In genomic region chrX:103374250-103374649, GRCm38 (mm10) we compare ENCODE assay signal across 9 mouse cellular contexts. TPM values are rescaled to one million over a fixed set of nuclear protein-coding genes. Genes with fewer than 3 reads are reported as not detected.
DNase-seq lines count a peak whose midpoint lies in the region; ATAC-seq and TF ChIP-seq lines count a peak whose summit lies in the region.
"Had no signal": no experiment of that assay in that cellular context is flagged by ENCODE, and none has a peak within 500 bp of the region (broad histone marks: within the 10 kb centered on the region; RNA-seq: fewer than 3 reads in every experiment).

No protein-coding gene starts in this region.

- ATAC-seq in CD4-positive, CD25-positive, alpha-beta regulatory T cell, adult 4 months, result no peak
- no peak for ATAC-seq in frontal cortex, adult (ENCODE audit: low TSS enrichment)

- no peaks in the 10 kb centered on the region for H3K4me1 ChIP-seq in kidney, adult 2 months (ENCODE audit: control insufficient read depth, insufficient read depth, low read length)

- H3K36me3 ChIP-seq in kidney, adult 2 months (ENCODE audit: control insufficient read depth, insufficient read depth, low read length), result no peaks in the 10 kb centered on the region

- no peak overlapping the region for H3K4me3 ChIP-seq in kidney, adult 2 months (ENCODE audit: insufficient read depth, low read depth, low read length)

- DNase-seq in CD4-positive, CD25-positive, alpha-beta regulatory T cell, adult 2 months (ENCODE audit: low read depth, low spot score), result peak; percentile 9
- DNase-seq in kidney, adult 2 months, result peak; percentile 8
- DNase-seq in kidney, adult 18-20 months, result no peak
- DNase-seq in testis, postnatal 10 days (ENCODE audit: low spot score), result peak; percentile 47
- no peak for DNase-seq in testis, postnatal 14 days (ENCODE audit: low spot score)
- DNase-seq in spleen, postnatal 14 days (ENCODE audit: low spot score in 2 of 2), result no peak

- H3K27ac ChIP-seq in kidney, adult 2 months (ENCODE audit: insufficient read depth, low read depth, low read length), result no peak overlapping the region

- TF ChIP-seq POLR2A in kidney, adult 2 months (IDR thresholded peaks at IDR 0.05; ENCODE audit: low read depth, low read length), result no peak

- WGBS in kidney, adult 2 months, result 60% methylated on average over 5 of the region's 5 CpGs

- no peaks in the 10 kb centered on the region for H3K27me3 ChIP-seq in kidney, adult 2 months (replicated peaks; ENCODE audit: control insufficient read depth, insufficient read depth, low read length)

- TF ChIP-seq CTCF in kidney, adult 2 months (conservative IDR thresholded peaks at IDR 0.05; ENCODE audit: insufficient read depth, insufficient read length, low read depth, low read length), result peak; percentile 52

RNA-seq across cellular contexts. Expression of gene Chic1, which starts 18.0 kb away (rescaled TPM):
- 1 to 10 TPM; 3.1 to 3.2 TPM for polyA plus RNA-seq in CD4-positive, CD25-positive, alpha-beta regulatory T cell, adult 4 months (2017; shearing (Covaris generic))
- 0.91 and 1.5 TPM in 2 replicates for polyA plus RNA-seq in kidney, adult 2 months (2012; rRNA removed)

RNA-seq across cellular contexts. Expression of gene Tsx, which starts 40.0 kb away (rescaled TPM):
- polyA plus RNA-seq in CD4-positive, CD25-positive, alpha-beta regulatory T cell, adult 4 months (2017; shearing (Covaris generic)), result under 1 TPM; 0.67 to 0.87 TPM
- 0.13 and 0.16 TPM in 2 replicates for polyA plus RNA-seq in kidney, adult 2 months (2012; rRNA removed)

RNA-seq across cellular contexts. Expression of gene Gm26992, which starts 47.6 kb away (rescaled TPM):
- not detected for polyA plus RNA-seq in CD4-positive, CD25-positive, alpha-beta regulatory T cell, adult 4 months (2017; shearing (Covaris generic))
- polyA plus RNA-seq in kidney, adult 2 months (2012; rRNA removed), result not detected in 2 replicates

RNA-seq across cellular contexts. Expression of gene Cdx4, which starts 53.1 kb away (rescaled TPM):
- polyA plus RNA-seq in CD4-positive, CD25-positive, alpha-beta regulatory T cell, adult 4 months (2017; shearing (Covaris generic)), result not detected
- polyA plus RNA-seq in kidney, adult 2 months (2012; rRNA removed), result 0.09 and 0.10 TPM in 2 replicates
- polyA plus RNA-seq: large intestine, adult 2 months had no signal

Comparison
In these comparisons a context has a peak if more than half of its experiments do, and no peak if none do; other contexts are left out.
1. DNase-seq: peak in CD4-positive, CD25-positive, alpha-beta regulatory T cell, adult 2 months (single experiment), kidney, adult 2 months (single experiment) and testis, postnatal 10 days (single experiment); none in kidney, adult 18-20 months (single experiment), testis, postnatal 14 days (single experiment) and spleen, postnatal 14 days (0 of 2).